Mouse (Mus musculus): Measurements from ENCODE around the gene Nol8. TPM values are rescaled to one million over a fixed set of nuclear protein-coding genes. Genes with fewer than 3 reads are reported as not detected.

Nol8 gene
- total RNA-seq, 2 experiments from 2014 or later, result 6.5 to 13.1 TPM

DNA sequence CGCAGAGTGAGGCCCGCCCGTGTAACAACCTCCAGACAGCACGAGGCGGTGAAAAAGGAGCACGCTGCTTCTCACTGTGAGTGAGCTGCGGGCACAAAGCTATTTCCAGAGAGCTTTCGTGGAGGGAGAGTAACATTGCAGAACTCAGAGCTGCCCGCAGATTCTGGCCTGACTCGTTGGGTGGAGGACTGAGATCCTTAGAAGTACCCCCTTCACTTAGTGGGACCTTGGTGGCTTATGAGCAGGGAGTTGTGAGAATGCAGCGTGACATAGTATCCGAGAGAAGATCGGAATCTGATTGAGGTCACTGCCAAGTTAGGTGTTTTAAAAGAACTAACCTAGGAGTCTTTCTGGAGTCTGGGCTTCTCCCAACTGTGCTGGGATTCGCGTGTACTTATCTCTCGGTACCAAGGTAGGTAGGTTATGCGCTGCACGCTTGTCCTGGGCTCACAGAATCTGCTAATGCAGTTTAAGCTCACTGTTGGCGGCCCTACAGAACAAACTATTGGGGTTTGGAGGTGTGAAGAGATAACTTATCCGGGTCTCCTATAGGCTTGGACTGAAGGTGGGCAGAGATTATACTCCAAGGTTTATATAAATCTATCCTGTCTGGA, 29.5 kb downstream of the Nol8 start:
- ATAC-seq (replicated peaks; ENCODE audit: low FRiP score, poor library complexity, severe bottlenecking), result peak; percentile 44

GRCm38 (mm10) chr13:49684266-49684665, 31.4 kb downstream of the Nol8 start:
- ATAC-seq (replicated peaks; ENCODE audit: low FRiP score, poor library complexity, severe bottlenecking), result no peak

- no peak for ATAC-seq (replicated peaks; ENCODE audit: low FRiP score, poor library complexity, severe bottlenecking)
Measured at GRCm38 (mm10) chr13:49691056-49691455, 38.2 kb downstream of the Nol8 start.

DNA sequence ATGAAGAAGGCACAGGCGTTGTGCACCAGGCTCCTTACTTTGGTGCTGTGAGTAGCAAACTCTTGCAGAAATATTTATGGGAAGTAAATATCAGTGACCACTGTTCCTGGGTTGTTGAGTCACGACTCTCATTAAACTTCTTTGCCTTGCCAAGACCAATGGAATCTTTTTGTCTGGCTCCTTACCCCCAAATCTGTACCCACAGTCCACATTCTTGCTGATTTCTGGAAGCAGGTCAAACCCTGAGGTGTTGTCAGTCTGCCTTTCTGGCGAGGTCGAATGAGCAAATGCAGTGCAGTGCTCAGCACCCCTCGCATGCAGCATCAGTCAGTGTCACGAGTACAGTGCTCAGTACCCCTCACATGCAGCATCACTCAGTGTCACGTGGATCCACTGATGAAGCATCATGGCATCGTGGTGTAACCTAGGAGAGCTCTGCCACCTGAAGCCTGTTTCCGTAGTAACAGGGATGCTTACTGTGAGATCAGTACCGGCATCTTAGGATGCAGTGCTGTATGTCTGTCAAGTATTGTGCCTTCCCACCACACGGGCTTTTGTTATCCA, 50.4 kb downstream of the Nol8 start:
- ATAC-seq (replicated peaks; ENCODE audit: low FRiP score, poor library complexity, severe bottlenecking), result no peak

DNA sequence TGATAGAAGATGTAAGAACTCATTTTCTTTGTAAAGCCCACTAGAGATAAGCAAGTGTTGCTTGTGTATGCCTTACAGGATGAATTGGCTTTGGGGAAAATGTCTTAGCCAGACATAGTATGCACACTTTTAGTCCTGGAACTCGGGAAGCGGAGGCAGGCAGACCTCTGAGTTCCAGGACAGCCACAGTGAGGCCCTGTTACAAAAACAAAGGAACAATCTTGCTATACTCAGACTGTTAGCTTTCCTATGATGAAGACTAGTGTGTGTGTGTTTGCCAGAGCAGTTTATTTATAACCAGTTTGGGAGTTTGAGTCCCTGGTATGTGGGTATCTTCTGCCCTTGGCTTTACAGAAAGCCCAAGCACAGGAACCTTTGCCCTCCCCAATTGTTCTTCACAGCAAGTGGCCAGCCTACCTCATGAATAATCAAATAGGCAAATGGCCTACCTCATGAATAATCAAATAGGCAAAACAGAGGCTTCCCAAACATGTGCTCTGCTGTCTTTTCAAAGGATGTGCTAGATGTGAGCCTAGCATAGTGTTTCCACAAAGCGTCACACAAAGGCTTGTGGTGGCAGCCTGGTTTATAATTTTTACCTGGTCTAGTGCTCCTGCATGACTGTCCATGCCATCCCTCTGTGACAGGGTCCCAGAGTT, 53.3 kb downstream of the Nol8 start:
- ATAC-seq (replicated peaks; ENCODE audit: low FRiP score, poor library complexity, severe bottlenecking), result no peak

DNA sequence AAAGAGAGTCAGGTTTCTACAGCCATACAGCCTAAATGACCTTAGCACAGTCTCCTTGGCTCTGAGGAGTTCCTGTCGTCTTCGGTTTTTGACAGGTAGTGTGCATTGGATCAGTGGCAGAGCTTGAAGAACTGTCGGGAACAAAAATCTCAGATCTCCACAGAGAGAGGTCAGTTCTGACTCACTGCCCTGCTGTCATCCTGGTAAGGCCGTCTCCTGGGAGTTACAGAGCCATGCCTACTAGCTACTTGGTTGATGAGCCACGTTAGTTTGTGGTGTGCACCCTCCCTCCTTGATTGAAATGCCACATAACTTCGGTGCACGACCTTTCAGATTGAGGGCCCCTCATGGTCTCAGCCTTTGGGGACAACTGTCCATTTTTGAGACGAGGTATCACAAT, 55.4 kb downstream of the Nol8 start:
- ATAC-seq (replicated peaks; ENCODE audit: low FRiP score, poor library complexity, severe bottlenecking), result no peak

DNA sequence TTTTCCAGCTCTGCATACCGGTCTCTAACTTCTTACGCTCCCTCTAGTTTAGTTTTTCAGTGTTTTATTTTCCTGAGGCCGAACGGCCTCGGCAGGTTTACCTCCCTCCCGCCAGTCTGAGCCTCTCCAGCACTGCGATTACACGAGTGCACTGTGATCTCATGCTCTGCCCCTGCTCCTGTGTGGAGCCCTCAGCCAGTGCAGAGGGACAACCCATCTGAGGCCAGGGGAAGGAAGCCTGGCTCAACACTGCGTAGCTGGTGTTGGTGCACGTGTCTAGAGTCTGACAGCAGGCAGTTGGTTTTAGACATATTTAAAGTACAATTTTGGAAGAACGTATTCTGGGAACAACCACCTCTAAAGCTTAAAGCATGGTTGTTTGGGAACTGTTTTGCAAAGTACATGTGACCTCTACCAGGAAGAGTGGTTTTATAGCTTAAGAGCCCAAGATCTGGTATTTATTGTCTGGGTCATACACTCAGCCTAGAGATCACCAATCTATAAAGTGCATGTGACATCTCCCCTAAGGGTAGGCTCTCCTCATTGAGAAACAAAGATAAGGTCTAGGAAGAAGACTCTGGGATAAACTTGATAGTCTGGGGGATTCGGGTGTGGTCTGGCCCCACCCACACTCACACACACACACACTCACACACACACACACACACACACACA, 59.3 kb downstream of the Nol8 start:
- no peak for ATAC-seq (replicated peaks; ENCODE audit: low FRiP score, poor library complexity, severe bottlenecking)

DNA sequence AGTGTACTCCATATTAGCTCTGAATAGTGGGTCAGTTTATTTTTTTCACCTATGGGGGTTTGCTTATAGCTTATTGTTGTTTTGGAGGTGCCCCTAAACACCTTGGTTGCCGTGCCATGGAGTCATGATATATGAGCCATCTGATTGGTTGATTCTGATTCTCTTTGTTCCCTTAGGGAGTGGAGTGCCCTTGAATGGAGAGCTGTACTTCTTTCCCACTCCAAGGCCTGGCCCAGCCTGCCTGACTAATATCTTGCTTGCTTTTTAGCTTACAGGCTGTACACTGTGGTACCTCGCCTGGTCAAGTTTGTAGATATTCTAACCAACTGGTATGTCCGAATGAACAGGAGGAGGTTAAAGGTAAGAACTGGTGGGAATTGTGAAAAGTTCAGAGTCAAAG, 66.4 kb downstream of the Nol8 start:
- no peak for ATAC-seq (replicated peaks; ENCODE audit: low FRiP score, poor library complexity, severe bottlenecking)

Other genes with a start within 250 kb of the Nol8 start
- gene Ippk, start 231.8 kb upstream of the Nol8 start, total RNA-seq (2015; ENCODE audit: low replicate concordance), result 1.5 and 1.9 TPM in 2 replicates
- 1.5 and 5.7 TPM in 2 replicates for gene Ippk, start 231.8 kb upstream of the Nol8 start, total RNA-seq (2017; ENCODE audit: low replicate concordance)
- 0.77 and 0.84 TPM in 2 replicates for gene Tes3-ps, start 159.8 kb upstream of the Nol8 start, total RNA-seq (2015; ENCODE audit: low replicate concordance)
- gene Tes3-ps, start 159.8 kb upstream of the Nol8 start, total RNA-seq (2017; ENCODE audit: low replicate concordance), result 3.0 and 5.4 TPM in 2 replicates
- gene Ecm2, start 148.3 kb upstream of the Nol8 start, total RNA-seq (2015; ENCODE audit: low replicate concordance), result not detected in 2 replicates
- 0.09 and 0.70 TPM in 2 replicates for gene Ecm2, start 148.3 kb upstream of the Nol8 start, total RNA-seq (2017; ENCODE audit: low replicate concordance)
- gene Aspn, start 108.6 kb upstream of the Nol8 start, total RNA-seq (2015; ENCODE audit: low replicate concordance), result not detected in 2 replicates
- not detected in 2 replicates for gene Aspn, start 108.6 kb upstream of the Nol8 start, total RNA-seq (2017; ENCODE audit: low replicate concordance)
- gene Omd, start 70.6 kb upstream of the Nol8 start, total RNA-seq (2015; ENCODE audit: low replicate concordance), result 1.5 TPM in 1 of 2 replicates, not detected in the other
- gene Omd, start 70.6 kb upstream of the Nol8 start, total RNA-seq (2017; ENCODE audit: low replicate concordance), result 1.4 TPM in 1 of 2 replicates, not detected in the other
- gene Ogn, start 45.0 kb upstream of the Nol8 start, total RNA-seq (2015; ENCODE audit: low replicate concordance), result 5.8 TPM in 1 of 2 replicates, not detected in the other
- 1.3 TPM in 1 of 2 replicates, not detected in the other for gene Ogn, start 45.0 kb upstream of the Nol8 start, total RNA-seq (2017; ENCODE audit: low replicate concordance)
- gene Cenpp, start 293 bp upstream of the Nol8 start, total RNA-seq (2015; ENCODE audit: low replicate concordance), result 16.9 and 23.0 TPM in 2 replicates
- gene Cenpp, start 293 bp upstream of the Nol8 start, total RNA-seq (2017; ENCODE audit: low replicate concordance), result 11.2 and 26.8 TPM in 2 replicates
- 25.7 and 28.6 TPM in 2 replicates for gene Iars, start 29.0 kb downstream of the Nol8 start, total RNA-seq (2015; ENCODE audit: low replicate concordance)
- gene Iars, start 29.0 kb downstream of the Nol8 start, total RNA-seq (2017; ENCODE audit: low replicate concordance), result 34.0 and 35.7 TPM in 2 replicates
- not detected in 2 replicates for gene Gm30302, start 145.9 kb downstream of the Nol8 start, total RNA-seq (2015; ENCODE audit: low replicate concordance)
- gene Gm30302, start 145.9 kb downstream of the Nol8 start, total RNA-seq (2017; ENCODE audit: low replicate concordance), result not detected in 2 replicates

All from erythroblast, adult 5-6 weeks (primary cell).